Mouse (Mus musculus) left cerebral cortex, postnatal 10 days (tissue): Measurements from ENCODE around the gene Icam5. TPM values are rescaled to one million over a fixed set of nuclear protein-coding genes. Genes with fewer than 3 reads are reported as not detected.
"Not testable (repeated sequence)": the region's sequence is repeated elsewhere in the genome, so short reads cannot be mapped to it uniquely, and the experiment has no call there.

Experiments used
- DNase-seq, 2 experiments: peaks; one replicate each; pipeline ENCODE4 v3.0.0; 2021 to 2022; ENCODE audit warnings: low spot score in 2 of 2, mixed read lengths in 1 of 2; ENCODE audit errors: extremely low spot score in 1 of 2
- intact Hi-C: fragments of 180-260 bp; cut with DNase I; formaldehyde crosslinking; loops from one replicate; pipeline ENCODE4 v1.15.1; 2025
- total RNA-seq, 2 experiments: library from RNA; stranded (reverse); gene quantifications; 2 replicates each; pipeline ENCODE4 v1.2.3; 2021

Icam5 gene
- total RNA-seq, 2 experiments from 2014 or later, result 204 to 220 TPM

GRCm38 (mm10) chr9:21010939-21011541 lies 20.8 kb upstream of the Icam5 start:
- DNase-seq, intact Hi-C loops: not testable (repeated sequence)

GRCm38 (mm10) chr9:21011846-21012312 lies 20.0 kb upstream of the Icam5 start:
- DNase-seq, result peak in 1 of 2 experiments; percentile 57
- intact Hi-C loops, result no loop called here

- intact Hi-C loops, result no loop called here
- DNase-seq, result no peak
Measured at GRCm38 (mm10) chr9:21012368-21012767, 19.5 kb upstream of the Icam5 start.

GRCm38 (mm10) chr9:21014691-21015570 lies 16.9 kb upstream of the Icam5 start:
- peak in 1 of 2 experiments; percentile 82 for DNase-seq
- intact Hi-C loops, result no loop called here

GRCm38 (mm10) chr9:21015571-21016130 lies 16.2 kb upstream of the Icam5 start, which contains the start of gene Icam1:
TSS of gene Icam1 (plus strand) at chr9:21015985.
- intact Hi-C loops, result no loop called here
- DNase-seq, result peak in 1 of 2 experiments; percentile 84

- intact Hi-C loops, result no loop called here
- peak in 1 of 2 experiments; percentile 46 for DNase-seq
Measured at GRCm38 (mm10) chr9:21016331-21017176, 15.3 kb upstream of the Icam5 start.

GRCm38 (mm10) chr9:21017177-21017575 lies 14.7 kb upstream of the Icam5 start:
- no peak for DNase-seq
- intact Hi-C loops, result no loop called here

GRCm38 (mm10) chr9:21018600-21018999 lies 13.3 kb upstream of the Icam5 start:
- intact Hi-C loops, result no loop called here

GRCm38 (mm10) chr9:21021363-21021762 lies 10.5 kb upstream of the Icam5 start:
- DNase-seq, result no peak

More at GRCm38 (mm10) chr9:21018600-21018999, 13.3 kb upstream of the Icam5 start:
- DNase-seq, result no peak

GRCm38 (mm10) chr9:21022288-21022687 lies 9.6 kb upstream of the Icam5 start:
- no peak for DNase-seq
- intact Hi-C loops, result no loop called here

More at GRCm38 (mm10) chr9:21021363-21021762, 10.5 kb upstream of the Icam5 start:
- intact Hi-C loops, result no loop called here

GRCm38 (mm10) chr9:21022726-21023125 lies 9.1 kb upstream of the Icam5 start:
- DNase-seq, result no peak
- intact Hi-C loops, result no loop called here

GRCm38 (mm10) chr9:21025258-21025810 lies 6.5 kb upstream of the Icam5 start:
- no peak for DNase-seq
- intact Hi-C loops, result no loop called here

- no peak for DNase-seq
- intact Hi-C loops, result no loop called here
Measured at GRCm38 (mm10) chr9:21026849-21027248, 5.0 kb upstream of the Icam5 start.

GRCm38 (mm10) chr9:21027774-21028290 lies 4.0 kb upstream of the Icam5 start:
- DNase-seq, result peak in 1 of 2 experiments; percentile 81
- intact Hi-C loops, result no loop called here

GRCm38 (mm10) chr9:21028560-21029110 lies 3.2 kb upstream of the Icam5 start:
- no peak for DNase-seq
- intact Hi-C loops, result no loop called here

GRCm38 (mm10) chr9:21029291-21030054 lies 2.4 kb upstream of the Icam5 start, which contains the start of gene Icam4:
TSS of gene Icam4 (plus strand) at chr9:21029373.
- intact Hi-C loops, result loop anchor here (5.0 kb wide), 2 partner anchors 43 to 103 kb away; partner anchors contain the start of genes Fdx1l, Gm49373 and Tyk2
- peak in 1 of 2 experiments; percentile 87 for DNase-seq
